Mouse (Mus musculus): ENCODE measurements around the gene Galnt7. TPM values are rescaled to one million over a fixed set of nuclear protein-coding genes. Genes with fewer than 3 reads are reported as not detected.

Galnt7 gene
- polyA plus RNA-seq, 1 experiment from 2014 or later: 21.5 TPM

GRCm38 (mm10) chr8:57552102-57553032 is 100.5 kb downstream of the Galnt7 start:
- 85% methylated on average over 14 of the region's 14 CpGs for WGBS
- Histone ChIP-seq H3K9ac (no peak overlapping the region), H3K27ac (no peak overlapping the region), H3K4me1 (peaks cover 5% of the 10 kb centered on the region), H3K4me2 (no peak overlapping the region), H3K9me3 (replicated peaks) (no peaks in the 10 kb centered on the region), H3K4me3 (replicated peaks) (no peak overlapping the region), H3K27me3 (no peaks in the 10 kb centered on the region), H3K36me3 (0 out of 2 replicates have a peak, but pooled peaks cover 3% of the 10 kb centered on the region)
- ATAC-seq (replicated peaks; ENCODE audit: low FRiP score): no peak

GRCm38 (mm10) chr8:57547581-57547980 is 105.3 kb downstream of the Galnt7 start:
- Histone ChIP-seq H3K4me3 (replicated peaks) (no peak overlapping the region), H3K27me3 (no peaks in the 10 kb centered on the region), H3K27ac (no peak overlapping the region), H3K4me2 (no peak overlapping the region), H3K9me3 (replicated peaks) (no peaks in the 10 kb centered on the region), H3K4me1 (peaks cover 6% of the 10 kb centered on the region), H3K9ac (no peak overlapping the region), H3K36me3 (peaks cover 9% of the 10 kb centered on the region; the same call in 1 of the 2 replicates)
- ATAC-seq (replicated peaks; ENCODE audit: low FRiP score): no peak
- WGBS: 28% methylated on average over 12 of the region's 12 CpGs

GRCm38 (mm10) chr8:57546834-57547233 is 106.0 kb downstream of the Galnt7 start:
- Histone ChIP-seq H3K27ac (no peak overlapping the region), H3K4me3 (replicated peaks) (no peak overlapping the region), H3K36me3 (peaks cover 6% of the 10 kb centered on the region; the same call in 1 of the 2 replicates), H3K9me3 (replicated peaks) (no peaks in the 10 kb centered on the region), H3K4me2 (no peak overlapping the region), H3K9ac (no peak overlapping the region), H3K4me1 (peaks cover 6% of the 10 kb centered on the region), H3K27me3 (no peaks in the 10 kb centered on the region)
- 74% methylated on average over 3 of the region's 3 CpGs for WGBS
- no peak for ATAC-seq (replicated peaks; ENCODE audit: low FRiP score)

GRCm38 (mm10) chr8:57546401-57546800 is 106.4 kb downstream of the Galnt7 start:
- no peak overlapping the region for H3K4me2 ChIP-seq
- H3K4me1 ChIP-seq: peaks cover 6% of the 10 kb centered on the region
- H3K27me3 ChIP-seq: no peaks in the 10 kb centered on the region
- H3K27ac ChIP-seq: no peak overlapping the region
- WGBS: 91% methylated on average over 3 of the region's 3 CpGs
- no peaks in the 10 kb centered on the region for H3K9me3 ChIP-seq (replicated peaks)
- ATAC-seq (replicated peaks; ENCODE audit: low FRiP score): no peak
- H3K9ac ChIP-seq: no peak overlapping the region
- H3K36me3 ChIP-seq: peaks cover 6% of the 10 kb centered on the region; the same call in 1 of the 2 replicates
- no peak overlapping the region for H3K4me3 ChIP-seq (replicated peaks)

DNA sequence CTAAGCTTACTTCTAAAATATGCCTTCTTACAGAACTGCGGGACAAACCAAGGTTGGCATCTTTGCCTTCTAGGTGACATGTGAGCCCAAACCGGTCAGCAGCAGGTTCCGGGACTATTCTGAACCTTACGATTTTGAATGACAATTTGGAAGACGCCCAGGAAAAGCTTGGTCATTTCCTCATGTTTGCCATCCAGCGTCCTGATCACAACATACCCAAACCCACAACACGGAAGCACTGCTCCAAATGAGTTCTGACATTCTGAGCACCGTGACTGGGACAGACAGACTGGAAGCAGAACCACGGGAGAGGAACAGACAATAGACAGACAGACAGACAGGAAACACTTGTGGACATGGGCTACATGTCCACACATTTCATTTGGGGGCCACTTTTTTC is 111.4 kb downstream of the Galnt7 start:
- no peaks in the 10 kb centered on the region for H3K9me3 ChIP-seq (replicated peaks)
- ATAC-seq (replicated peaks; ENCODE audit: low FRiP score): no peak
- WGBS: 86% methylated on average over 9 of the region's 9 CpGs
- H3K4me3 ChIP-seq (replicated peaks): no peak overlapping the region
- H3K27me3 ChIP-seq: no peaks in the 10 kb centered on the region
- H3K36me3 ChIP-seq: peaks cover 12% of the 10 kb centered on the region
- H3K4me1 ChIP-seq: no peaks in the 10 kb centered on the region
- H3K27ac ChIP-seq: no peak overlapping the region
- no peak overlapping the region for H3K4me2 ChIP-seq
- H3K9ac ChIP-seq: no peak overlapping the region

GRCm38 (mm10) chr8:57540951-57541350 is 111.9 kb downstream of the Galnt7 start:
- H3K4me1 ChIP-seq: no peaks in the 10 kb centered on the region
- H3K9me3 ChIP-seq (replicated peaks): no peaks in the 10 kb centered on the region
- ATAC-seq (replicated peaks; ENCODE audit: low FRiP score): no peak
- H3K9ac ChIP-seq: no peak overlapping the region
- no peak overlapping the region for H3K27ac ChIP-seq
- no peaks in the 10 kb centered on the region for H3K27me3 ChIP-seq
- WGBS: 89% methylated on average over 11 of the region's 11 CpGs
- no peak overlapping the region for H3K4me2 ChIP-seq
- H3K4me3 ChIP-seq (replicated peaks): no peak overlapping the region
- peaks cover 17% of the 10 kb centered on the region for H3K36me3 ChIP-seq

DNA sequence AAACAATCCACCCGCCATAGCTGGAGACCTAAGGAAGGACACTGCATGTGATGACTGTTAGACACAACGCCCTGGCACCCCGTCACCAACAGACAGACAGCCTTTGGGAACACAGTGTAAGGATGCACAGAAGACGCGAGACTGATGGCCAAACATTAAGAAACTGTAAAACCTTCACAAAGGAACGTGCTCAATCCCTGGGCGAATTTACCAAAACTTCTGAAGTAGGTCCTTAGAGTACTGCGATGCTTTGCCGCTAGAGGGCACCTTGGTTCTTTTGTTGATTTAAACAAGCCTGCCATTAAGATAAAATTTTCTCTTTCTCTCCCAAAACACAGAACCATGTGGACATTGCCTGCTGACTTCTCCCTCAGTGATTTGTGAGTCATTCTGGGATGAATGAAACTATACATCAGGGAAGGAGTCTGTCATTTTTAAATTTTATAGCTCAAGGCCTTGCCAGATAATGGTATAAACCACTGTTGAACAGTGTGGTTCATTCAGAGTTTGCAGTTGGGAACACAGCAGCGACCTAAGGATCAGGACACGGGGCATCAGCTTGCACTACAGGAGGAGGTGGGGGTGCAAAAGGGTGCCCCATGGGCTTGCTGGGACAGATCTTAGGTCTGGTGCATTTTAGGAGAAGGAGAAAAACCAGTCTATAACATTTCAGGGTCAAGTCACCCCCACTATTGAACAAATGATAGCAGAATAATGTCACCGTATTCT is 112.6 kb downstream of the Galnt7 start:
- Histone ChIP-seq H3K4me3 (replicated peaks) (no peak overlapping the region), H3K27ac (no peak overlapping the region), H3K36me3 (peaks cover 20% of the 10 kb centered on the region), H3K27me3 (no peaks in the 10 kb centered on the region), H3K4me1 (no peaks in the 10 kb centered on the region), H3K9me3 (replicated peaks) (no peaks in the 10 kb centered on the region), H3K4me2 (no peak overlapping the region), H3K9ac (no peak overlapping the region)
- ATAC-seq (replicated peaks; ENCODE audit: low FRiP score): no peak
- WGBS: 46% methylated on average over 12 of the region's 12 CpGs

DNA sequence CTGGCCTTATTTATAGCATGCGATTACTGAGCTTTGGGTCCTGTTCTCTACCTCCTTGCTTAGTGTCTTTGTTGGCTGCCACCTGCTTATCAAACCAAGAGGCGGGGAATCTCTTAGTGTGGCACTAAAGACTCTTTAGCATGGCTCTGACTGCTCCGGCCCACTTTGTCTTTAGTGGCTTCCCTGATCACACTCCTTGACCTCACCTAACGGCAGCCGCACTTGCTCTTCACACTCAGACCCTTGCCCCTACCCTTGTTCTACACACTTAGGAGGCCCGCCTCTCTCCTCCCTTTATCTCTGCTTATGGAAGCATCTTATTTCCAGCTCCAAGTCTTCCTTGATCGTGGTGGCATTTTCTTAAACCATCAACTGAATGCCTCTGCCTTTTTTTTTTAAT is 114.2 kb downstream of the Galnt7 start:
- Histone ChIP-seq H3K36me3 (peaks cover 24% of the 10 kb centered on the region), H3K9me3 (replicated peaks) (no peaks in the 10 kb centered on the region), H3K4me3 (replicated peaks) (no peak overlapping the region), H3K4me2 (no peak overlapping the region), H3K27me3 (no peaks in the 10 kb centered on the region), H3K9ac (no peak overlapping the region), H3K4me1 (no peaks in the 10 kb centered on the region), H3K27ac (no peak overlapping the region)
- 87% methylated on average over 7 of the region's 7 CpGs for WGBS
- ATAC-seq (replicated peaks; ENCODE audit: low FRiP score): no peak

GRCm38 (mm10) chr8:57536167-57536566 is 116.7 kb downstream of the Galnt7 start:
- WGBS: 94% methylated on average over 6 of the region's 6 CpGs

GRCm38 (mm10) chr8:57534495-57534894 is 118.3 kb downstream of the Galnt7 start:
- H3K4me3 ChIP-seq (replicated peaks): no peak overlapping the region

More at GRCm38 (mm10) chr8:57536167-57536566, 116.7 kb downstream of the Galnt7 start:
- Histone ChIP-seq H3K4me2 (no peak overlapping the region), H3K4me1 (no peaks in the 10 kb centered on the region), H3K27ac (no peak overlapping the region), H3K36me3 (peaks cover 24% of the 10 kb centered on the region), H3K4me3 (replicated peaks) (no peak overlapping the region), H3K27me3 (no peaks in the 10 kb centered on the region), H3K9ac (no peak overlapping the region), H3K9me3 (replicated peaks) (no peaks in the 10 kb centered on the region)
- ATAC-seq (replicated peaks; ENCODE audit: low FRiP score): no peak

DNA sequence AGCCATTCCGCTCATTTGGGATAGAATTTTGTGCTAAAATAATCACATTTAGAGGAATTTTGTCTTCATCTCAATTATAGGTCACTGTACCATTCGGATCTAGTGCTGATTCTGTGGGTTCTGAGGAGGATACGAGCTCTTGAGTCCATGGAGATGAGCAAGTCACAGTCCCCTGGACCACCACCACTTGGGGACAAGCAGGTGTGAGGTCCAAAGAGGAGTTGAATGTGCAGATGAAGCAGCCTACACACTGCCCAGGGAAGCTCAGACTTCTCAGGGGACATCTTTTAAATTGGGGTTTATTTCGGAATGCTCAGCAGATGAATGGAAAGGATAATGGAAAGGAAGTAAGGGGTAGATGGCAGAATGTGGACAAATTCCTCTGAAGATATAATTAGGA is 119.7 kb downstream of the Galnt7 start:
- Histone ChIP-seq H3K4me1 (0 out of 2 replicates have a peak, but pooled peaks cover 6% of the 10 kb centered on the region), H3K9ac (no peak overlapping the region), H3K4me2 (no peak overlapping the region), H3K4me3 (replicated peaks) (no peak overlapping the region), H3K27ac (no peak overlapping the region), H3K36me3 (peaks cover 28% of the 10 kb centered on the region), H3K27me3 (no peaks in the 10 kb centered on the region), H3K9me3 (replicated peaks) (no peaks in the 10 kb centered on the region)
- WGBS: 90% methylated on average over 4 of the region's 4 CpGs
- no peak for ATAC-seq (replicated peaks; ENCODE audit: low FRiP score)

More at GRCm38 (mm10) chr8:57534495-57534894, 118.3 kb downstream of the Galnt7 start:
- ATAC-seq (replicated peaks; ENCODE audit: low FRiP score): no peak
- H3K36me3 ChIP-seq: peaks cover 28% of the 10 kb centered on the region
- no peak overlapping the region for H3K4me2 ChIP-seq
- no peak overlapping the region for H3K27ac ChIP-seq
- 77% methylated on average over 4 of the region's 4 CpGs for WGBS
- H3K9me3 ChIP-seq (replicated peaks): no peaks in the 10 kb centered on the region
- 0 out of 2 replicates have a peak, but pooled peaks cover 6% of the 10 kb centered on the region for H3K4me1 ChIP-seq
- no peak overlapping the region for H3K9ac ChIP-seq
- H3K27me3 ChIP-seq: no peaks in the 10 kb centered on the region

DNA sequence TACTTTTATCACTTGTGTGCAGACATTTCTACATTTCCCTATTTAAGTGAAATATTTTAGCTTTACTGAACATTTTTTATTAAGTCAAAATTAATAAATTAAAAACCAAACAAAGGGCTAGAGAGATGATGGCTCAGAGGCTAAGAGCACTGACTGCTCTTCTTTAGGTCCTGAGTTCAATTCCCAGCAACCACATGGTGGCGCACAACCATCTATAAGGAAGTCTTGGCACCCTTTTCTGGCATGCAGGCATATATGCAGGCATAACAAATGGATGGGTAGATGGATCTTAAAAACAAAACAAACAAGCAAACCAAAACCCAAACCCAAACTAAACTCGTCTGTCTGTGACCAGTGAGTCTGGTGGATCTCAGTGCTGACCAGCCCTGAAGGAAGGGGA is 120.6 kb downstream of the Galnt7 start:
- Histone ChIP-seq H3K36me3 (peaks cover 34% of the 10 kb centered on the region), H3K9ac (no peak overlapping the region), H3K27ac (no peak overlapping the region), H3K4me2 (no peak overlapping the region), H3K4me3 (replicated peaks) (no peak overlapping the region), H3K9me3 (replicated peaks) (no peaks in the 10 kb centered on the region), H3K27me3 (no peaks in the 10 kb centered on the region), H3K4me1 (0 out of 2 replicates have a peak, but pooled peaks cover 6% of the 10 kb centered on the region)
- ATAC-seq (replicated peaks; ENCODE audit: low FRiP score): no peak
- 68% methylated on average over 2 of the region's 2 CpGs for WGBS
